Mouse (Mus musculus) stomach, adult 2 months (tissue): ENCODE results near the gene Gm45015. TPM values are rescaled to one million over a fixed set of nuclear protein-coding genes. Genes with fewer than 3 reads are reported as not detected.

Source experiments
- polyA plus RNA-seq: library from polyadenylated mRNA; depleted of rRNA; stranded (reverse); fragments of >200 nt; gene quantifications from 2 replicates; pipeline ENCODE4 v1.2.3, GENCODE M21; 2012; rRNA removed

Gm45015 gene
- not detected in 2 replicates for polyA plus RNA-seq

DNA sequence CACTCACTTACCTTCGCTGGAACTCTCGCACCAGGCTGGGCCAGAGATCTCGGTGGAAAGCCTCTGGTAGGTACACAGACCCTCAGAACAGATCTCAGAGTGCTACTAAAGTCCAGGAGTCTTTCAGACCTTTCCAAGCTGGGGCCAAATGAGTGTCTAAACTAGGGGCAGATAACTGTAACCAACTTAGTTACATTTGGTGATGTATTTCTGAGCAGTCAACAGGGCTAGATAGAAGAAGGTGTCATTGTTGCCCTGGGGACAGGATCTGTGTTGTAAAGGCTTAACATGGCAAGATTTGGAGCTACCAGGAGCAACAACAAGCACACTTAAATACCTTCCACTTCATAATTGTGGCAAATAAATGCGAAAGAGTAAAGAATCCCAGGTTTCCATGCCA lies at the start of gene Gm45015:
TSS of gene Gm45015 (minus strand) at position 101 of the 400 bp plus-strand sequence.

DNA sequence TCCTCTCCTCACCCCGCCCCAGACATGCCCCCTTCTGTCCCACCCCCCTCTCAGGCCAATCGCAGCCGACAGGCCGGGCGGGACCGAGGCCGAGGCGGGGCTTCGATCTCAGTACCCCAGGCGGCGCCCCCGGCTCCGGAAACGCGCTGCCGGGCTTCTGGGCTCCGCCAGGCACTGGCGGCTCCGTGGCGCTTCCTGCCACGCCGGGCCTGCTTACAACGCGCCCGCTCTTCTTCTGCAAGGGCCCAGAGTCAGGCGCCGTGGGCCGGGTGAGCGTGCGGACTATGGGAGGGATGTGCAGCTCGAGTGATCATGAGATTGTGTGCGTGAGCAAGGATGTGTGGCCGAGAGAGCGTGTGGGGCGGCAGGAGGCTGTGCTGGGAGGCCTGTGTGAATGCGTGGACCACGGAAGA lies 5.8 kb upstream of the Gm45015 start, which contains the start of gene Zfp275:
TSS of gene Zfp275 (plus strand) at position 139 of the 413 bp plus-strand sequence.

DNA sequence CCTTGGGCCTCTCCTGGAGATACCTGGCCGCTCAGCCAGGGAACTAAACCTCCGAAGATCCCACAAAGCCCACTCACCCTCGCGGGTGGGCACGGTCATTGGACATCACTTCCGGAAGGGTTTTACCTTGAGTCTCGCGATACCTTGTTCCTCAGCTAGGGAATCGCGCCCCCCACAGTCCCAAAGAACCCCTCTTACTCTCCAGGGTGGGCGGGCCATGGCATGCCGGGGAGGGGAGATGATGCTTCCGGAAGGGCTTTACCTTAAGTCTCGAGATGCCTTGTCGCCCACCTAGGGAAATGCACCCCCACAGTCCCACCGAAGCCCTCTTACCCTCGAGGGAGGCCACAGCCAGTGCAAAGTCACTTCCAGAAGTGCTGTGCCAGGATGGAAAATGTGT lies 43.8 kb downstream of the Gm45015 start, which contains the start of the genes Xlr5a and Xlr5c:
TSS of gene Xlr5a (minus strand) at position 101 of the 400 bp plus-strand sequence.
TSS of gene Xlr5c (minus strand) at position 101 of the 400 bp plus-strand sequence.

Other genes starting within 250 kb of the Gm45015 start
- 0.29 and 1.0 TPM in 2 replicates for gene Xlr3a, start 239.7 kb downstream of the Gm45015 start, polyA plus RNA-seq
- gene Gm14685, start 219.8 kb downstream of the Gm45015 start, polyA plus RNA-seq, result 0.02 TPM in 1 of 2 replicates, not detected in the other
- gene Xlr5b, start 188.0 kb downstream of the Gm45015 start, polyA plus RNA-seq, result not detected in 2 replicates
- not detected in 2 replicates for gene DXBay18, start 187.4 kb downstream of the Gm45015 start, polyA plus RNA-seq
- gene Spin2d, start 159.9 kb downstream of the Gm45015 start, polyA plus RNA-seq, result not detected in 2 replicates
- gene Xlr3b, start 144.6 kb downstream of the Gm45015 start, polyA plus RNA-seq, result 0.06 TPM in 1 of 2 replicates, not detected in the other
- gene Xlr4b, start 122.5 kb downstream of the Gm45015 start, polyA plus RNA-seq, result not detected in 2 replicates
- gene F8a, start 108.5 kb downstream of the Gm45015 start, polyA plus RNA-seq, result 20.4 and 37.1 TPM in 2 replicates
- not detected in 2 replicates for gene Xlr4c, start 93.7 kb downstream of the Gm45015 start, polyA plus RNA-seq
- not detected in 2 replicates for gene Xlr3c, start 71.5 kb downstream of the Gm45015 start, polyA plus RNA-seq
- not detected in 2 replicates for gene Xlr5a, start 43.9 kb downstream of the Gm45015 start, polyA plus RNA-seq
- gene Xlr5c, start 43.9 kb downstream of the Gm45015 start, polyA plus RNA-seq, result not detected in 2 replicates
- gene Zfp275, start 5.8 kb upstream of the Gm45015 start, polyA plus RNA-seq, result 2.1 and 2.9 TPM in 2 replicates
- gene Gm18336, start 61.9 kb upstream of the Gm45015 start, polyA plus RNA-seq, result not detected in 2 replicates
- gene Zfp92, start 74.3 kb upstream of the Gm45015 start, polyA plus RNA-seq, result 0.03 TPM in 1 of 2 replicates, not detected in the other
- 97.8 and 195 TPM in 2 replicates for gene Trex2, start 98.5 kb upstream of the Gm45015 start, polyA plus RNA-seq
- gene Haus7, start 122.2 kb upstream of the Gm45015 start, polyA plus RNA-seq, result 6.3 and 7.0 TPM in 2 replicates
- 139 and 158 TPM in 2 replicates for gene Bgn, start 146.8 kb upstream of the Gm45015 start, polyA plus RNA-seq
- gene Atp2b3, start 166.2 kb upstream of the Gm45015 start, polyA plus RNA-seq, result 0.06 and 0.10 TPM in 2 replicates